Mouse (Mus musculus) cerebellum, adult 11-12 months (tissue): ENCODE data around the gene Actr5.

Source experiments
- DNase-seq: peaks from one replicate; pipeline ENCODE4 v3.0.0; 2022

Gene Actr5

DNA sequence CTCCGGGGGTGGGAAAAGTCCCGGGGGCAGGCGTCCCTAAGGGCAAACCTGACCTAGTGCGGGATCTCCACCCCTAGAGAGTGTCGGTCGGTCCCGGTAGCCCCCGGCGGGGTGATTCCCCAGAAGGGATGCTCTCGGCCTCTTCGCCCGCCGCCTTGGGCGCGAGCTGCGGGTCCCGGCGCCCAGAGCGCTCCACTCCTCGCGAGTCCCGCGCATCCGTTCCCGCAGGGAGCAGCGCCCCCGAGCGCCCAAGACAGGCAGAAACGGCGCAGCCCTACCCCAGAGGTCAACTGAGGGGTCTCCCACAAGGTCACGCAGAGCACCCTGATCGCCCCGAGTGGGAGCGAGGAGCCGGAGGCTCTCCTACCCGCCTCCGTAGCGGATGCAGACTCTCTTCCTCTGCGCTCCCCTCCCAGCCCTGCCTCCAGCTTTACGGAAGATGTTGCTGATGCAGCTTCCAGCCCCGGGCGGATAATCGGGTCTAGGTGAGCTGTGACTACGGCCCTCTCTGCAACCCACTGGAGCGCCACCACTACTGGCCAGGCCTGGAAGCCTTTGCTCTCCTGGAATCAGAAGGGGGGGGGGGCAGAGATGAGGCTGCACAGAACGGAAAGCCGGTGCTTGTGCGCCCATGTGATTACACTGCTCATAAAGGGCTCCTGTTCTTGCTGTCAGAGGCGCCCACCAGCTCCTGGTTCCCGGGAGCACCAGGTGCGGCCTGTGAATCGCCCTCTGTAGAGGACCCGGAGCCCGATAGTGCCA is 43.2 kb downstream of the Actr5 start:
- DNase-seq, result no peak

DNA sequence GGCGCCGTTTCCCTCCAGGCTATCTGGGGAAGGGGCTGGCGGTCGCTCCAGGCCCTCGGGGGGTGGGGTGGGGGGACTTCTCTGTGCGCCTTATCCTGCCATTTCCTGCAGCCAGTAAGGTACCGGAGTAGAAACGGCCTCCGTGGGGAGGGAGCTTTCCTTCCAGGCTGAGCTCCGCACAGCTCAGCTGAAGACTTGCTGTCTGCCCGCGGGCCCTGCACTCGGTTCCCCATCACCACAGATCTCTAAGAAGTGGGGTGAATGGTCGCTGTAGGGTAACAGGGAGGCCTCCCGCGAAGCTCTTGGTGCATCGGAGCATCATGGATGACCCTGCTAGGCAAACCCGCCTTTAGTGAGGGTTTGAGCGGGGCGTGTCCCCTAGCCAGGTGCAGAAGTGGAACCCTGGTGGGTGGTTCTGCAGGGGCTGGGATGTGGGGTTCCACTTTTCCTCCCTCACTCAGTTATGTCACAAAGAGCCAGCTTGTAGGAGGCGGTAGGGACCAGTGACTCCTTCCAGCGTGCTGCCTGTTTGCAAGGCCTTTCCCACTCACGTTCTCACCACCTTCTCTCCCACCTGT is 43.8 kb downstream of the Actr5 start:
- DNase-seq, result no peak

DNA sequence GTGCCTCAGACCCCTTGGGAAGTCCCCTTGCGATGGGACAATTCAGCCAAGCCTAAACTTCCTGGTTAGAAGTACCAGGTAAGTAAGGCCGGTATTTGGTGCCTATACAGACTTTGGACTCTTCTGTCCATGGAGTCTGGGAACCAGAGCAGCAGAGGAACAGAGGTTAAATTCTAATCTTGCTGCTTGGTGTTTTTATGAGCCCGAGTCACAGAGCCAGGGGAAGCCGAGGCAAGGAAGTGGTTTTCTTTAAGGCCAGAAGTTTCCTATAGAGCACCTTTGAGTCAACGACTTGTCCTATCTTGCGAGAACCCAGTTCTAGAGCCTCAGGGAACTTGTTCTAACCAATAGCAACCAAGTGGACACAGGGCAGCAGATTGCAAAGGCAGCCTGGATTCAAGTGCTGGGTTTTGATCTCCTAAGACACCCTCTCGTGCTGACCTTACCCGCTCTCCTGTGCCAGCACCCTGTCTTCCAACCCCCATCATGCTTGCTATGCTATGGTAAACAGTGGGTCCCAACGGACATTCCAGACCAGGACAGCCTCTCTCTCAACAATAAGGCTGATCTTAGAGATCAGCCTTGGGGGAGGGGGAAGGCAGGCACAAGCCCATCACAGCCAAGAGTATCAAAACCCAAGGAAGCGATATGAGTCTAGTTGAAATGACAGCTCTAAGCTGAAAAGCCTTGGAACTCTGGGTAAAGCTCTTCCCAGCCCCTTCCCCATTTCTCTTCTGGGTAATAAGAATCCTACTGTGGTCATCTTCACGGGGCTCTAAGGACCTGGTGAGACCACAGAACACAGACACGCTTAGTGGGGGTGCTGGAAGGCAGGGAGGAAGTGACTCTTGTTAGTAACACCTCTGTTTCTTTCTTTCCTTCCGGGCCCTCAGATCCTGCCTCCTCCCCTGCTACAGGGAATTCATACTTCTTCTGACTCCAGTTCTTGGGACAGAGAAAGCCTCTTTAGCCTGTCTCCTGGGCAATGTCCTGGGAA is 44.8 kb downstream of the Actr5 start:
- no peak for DNase-seq

DNA sequence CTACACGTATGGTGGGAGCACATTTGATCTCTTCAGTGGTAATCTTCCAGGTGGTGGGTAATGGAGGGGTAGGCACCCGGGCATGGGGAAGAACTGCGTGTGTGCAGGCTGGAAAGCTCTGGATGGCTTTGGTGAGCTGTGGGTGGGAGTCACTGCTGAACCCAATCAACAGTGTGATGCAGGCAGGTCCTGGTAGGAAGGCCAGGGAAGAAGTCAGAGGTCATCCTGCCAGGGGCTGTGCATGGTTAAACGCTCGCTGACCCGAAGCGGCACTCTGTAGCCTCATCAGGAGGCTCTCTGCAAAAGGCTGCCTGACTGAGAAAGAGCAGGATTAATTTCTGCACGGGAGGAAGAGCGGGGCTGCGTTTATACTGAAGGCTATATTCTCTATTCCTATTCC is 45.9 kb downstream of the Actr5 start:
- DNase-seq, result no peak

DNA sequence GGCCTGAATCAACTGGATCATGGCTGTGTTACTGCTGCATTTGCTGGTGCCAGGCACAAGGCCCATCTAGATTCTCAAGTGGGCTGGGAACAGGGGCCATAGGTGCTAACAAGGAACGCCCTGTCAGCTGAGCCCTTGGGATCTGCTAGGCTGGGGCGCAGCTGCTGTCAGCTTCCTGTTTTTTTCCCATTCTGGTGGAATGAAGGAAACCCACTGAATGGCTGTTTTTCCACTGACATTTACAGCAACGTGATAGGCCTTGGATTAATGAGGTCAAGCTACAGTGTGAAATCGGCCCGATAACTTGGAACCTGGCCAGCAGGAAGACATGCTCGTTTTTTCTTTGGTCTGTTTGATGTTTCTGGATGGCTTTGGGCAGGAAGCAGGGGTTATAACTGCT is 48.1 kb downstream of the Actr5 start:
- DNase-seq, result no peak

DNA sequence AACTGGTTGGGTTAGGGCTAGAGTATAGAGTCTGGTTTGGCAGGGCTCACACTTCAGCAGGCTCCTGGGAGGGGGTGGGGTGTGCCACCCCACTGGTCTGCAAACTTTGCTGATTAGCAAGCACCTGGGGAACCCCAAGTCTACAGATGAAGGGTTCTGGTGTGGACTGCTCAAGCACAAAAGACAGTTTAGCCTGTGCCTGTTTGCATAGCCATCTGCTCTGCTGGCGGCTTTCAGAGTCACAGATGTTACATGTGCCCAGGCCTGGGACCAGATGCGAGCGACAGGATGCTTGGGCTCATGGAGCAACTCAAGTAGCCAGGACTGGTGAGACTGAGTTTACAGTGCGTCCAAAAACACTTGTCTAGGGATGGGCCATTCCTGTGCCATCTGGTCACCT is 48.8 kb downstream of the Actr5 start:
- DNase-seq, result no peak

DNA sequence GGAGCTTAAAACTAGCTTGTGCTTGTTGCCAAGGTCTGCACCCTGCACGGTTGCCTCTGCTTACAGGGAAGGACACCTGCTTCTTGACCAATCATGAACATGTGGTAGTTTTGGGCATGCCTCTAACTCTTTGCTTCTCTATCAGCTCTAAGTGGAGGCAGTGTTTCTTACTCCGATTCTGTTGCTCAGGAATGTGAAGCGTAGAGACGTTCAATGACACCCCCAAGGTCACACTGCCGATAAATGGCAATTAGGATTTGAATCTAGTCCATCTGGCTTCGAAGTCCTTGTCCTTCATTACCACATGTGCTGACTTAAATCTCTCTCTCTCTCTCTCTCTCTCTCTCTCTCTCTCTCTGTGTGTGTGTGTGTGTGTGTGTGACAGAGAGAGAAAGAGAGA is 49.4 kb downstream of the Actr5 start:
- DNase-seq, result no peak

DNA sequence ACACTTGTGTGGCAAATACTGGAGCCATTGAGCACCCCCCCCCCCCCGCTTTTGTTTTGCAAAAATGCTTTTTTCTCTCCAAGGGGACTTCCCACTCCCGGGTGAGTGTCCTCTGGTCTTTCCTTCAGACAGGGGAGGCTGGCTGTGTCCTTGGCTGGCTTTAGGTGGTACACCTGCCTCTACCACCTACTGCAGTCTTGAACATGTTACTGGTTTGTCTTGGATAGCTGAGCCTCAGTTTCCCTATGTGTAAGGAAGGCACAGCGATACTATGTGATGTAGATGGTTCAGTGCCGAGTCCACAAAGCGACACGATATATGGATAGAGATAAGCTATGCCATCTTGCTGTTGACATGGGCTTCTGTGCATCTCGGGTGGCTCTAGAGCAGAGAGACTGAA is 50.1 kb downstream of the Actr5 start:
- DNase-seq, result no peak

DNA sequence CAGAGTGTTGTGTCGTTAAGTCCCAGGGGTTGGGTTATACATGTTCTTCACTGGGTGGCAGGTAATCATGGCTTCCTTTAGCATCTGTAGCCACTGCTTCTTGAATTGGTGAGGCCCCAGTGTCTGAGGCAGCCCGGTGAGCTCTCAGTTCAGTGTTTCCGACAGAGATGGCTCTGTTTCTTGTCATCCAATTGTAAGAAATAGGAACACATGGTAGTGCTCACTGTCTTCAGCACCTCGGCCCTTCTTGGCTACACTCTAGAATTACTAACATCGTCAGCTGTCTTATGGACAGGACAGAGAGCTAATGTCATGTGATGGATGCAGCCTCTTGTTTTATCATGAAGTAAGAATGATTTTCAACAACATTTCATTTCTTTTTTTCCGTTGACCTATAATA is 50.5 kb downstream of the Actr5 start:
- no peak for DNase-seq

DNA sequence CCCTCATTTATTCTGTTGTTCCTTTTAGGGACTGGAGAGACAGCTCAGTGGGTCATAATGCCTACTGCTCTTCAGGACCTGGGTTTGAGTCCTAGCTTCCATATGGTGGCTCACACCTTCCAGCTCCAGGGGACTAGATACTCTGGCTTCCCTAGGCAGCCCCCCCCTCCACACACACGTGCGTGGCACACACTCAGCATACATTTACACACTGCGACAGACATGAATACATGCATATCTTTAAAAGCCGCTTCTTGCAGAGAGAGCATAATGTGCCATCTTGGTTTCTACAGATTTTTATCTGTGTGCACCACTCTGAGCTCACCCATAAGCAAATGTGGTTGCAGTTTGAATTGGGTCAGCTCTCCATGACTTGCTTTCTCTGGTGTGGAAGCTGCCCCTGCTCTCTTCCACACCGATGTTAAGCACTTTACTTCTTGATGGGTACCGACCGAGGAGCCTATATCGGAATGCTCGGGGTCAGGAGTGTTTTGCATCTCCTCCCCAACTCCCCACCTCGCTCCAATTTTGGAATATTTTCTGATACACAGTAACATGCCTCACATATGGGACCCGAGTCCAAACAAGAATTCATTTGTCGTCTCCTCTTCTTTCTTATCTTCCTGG is 51.3 kb downstream of the Actr5 start:
- DNase-seq, result no peak

DNA sequence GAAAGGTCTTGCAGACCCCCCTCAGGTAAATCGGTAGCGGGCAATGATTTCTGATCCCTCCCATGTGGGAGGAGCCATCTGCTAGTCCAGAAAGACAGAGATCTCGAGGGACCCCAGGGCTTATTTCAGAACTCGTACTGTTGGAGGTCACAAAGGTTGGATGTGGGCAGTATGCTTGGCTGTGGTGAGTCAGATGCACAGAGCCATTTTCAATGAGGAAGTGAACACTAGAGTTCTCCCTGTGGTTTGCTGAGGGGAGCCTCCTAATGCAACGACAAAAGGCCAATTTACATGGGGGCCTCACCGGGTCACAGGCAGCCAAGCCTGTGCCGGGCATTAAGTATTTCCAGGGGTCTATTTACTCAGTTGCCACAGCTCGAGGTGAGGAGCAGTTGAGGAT is 53.3 kb downstream of the Actr5 start:
- DNase-seq, result no peak

DNA sequence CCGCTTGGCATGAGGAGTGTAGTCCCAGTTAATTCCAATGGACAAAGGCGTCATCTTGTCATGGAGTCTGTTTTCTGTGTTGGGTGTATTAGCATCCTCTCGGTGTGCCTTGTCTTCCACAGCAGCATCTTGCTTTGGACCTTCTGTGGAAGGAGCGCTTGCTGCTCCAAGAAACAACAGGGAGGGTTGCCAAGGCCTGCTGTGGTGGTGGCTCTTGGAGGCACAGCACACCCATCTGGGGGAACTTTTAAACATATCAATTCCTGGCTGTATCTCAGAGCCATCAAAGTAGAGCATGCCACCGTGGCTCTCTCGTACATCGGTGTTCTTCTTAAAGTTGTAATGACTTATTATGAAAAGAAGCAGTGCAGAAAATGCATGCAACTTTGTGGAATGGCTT is 54.4 kb downstream of the Actr5 start:
- DNase-seq, result no peak

DNA sequence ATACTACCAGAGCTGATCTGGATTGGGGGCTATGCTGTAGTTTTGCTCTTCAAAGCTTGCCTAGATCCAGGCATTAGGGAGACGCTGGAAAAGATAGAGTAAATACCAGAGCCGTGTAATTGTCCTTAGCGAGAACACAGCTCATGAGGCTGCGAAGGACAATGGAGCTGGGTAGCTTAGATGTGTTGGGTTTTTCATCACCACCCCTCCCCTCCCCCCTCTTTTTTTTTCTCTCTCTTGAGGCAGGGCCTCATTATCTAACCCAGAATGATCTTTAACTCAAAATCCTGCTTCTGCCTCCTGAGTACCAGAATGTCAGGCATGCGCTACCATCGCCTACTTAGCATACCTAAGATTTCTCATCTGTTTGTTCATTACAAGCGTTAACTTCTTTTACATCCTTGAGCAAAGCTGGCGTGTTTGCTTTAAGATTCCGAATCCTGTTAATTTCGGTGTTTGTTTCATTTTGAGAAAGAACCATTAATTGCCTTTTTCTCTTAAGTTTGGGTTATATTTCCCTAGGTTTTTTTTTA is 55.7 kb downstream of the Actr5 start:
- DNase-seq, result no peak

DNA sequence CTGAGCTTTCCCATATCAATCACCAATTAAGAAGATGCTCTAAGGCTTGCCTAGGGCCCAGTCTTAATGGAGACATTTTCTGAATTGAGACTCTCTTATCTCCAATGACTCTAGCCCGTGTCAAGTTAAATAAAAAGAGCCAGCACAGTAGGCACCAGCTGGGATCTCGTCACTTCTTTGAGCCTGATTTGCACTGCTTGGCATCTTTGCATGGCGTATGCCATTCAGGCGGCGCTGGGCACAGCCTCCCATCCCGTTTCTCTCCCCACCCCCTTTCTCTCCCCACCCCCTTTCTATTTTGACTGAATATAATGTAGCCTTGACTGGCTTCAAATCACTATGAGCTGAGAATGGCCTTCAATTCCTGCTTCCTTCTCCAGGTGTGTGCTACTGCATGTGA is 57.0 kb downstream of the Actr5 start:
- no peak for DNase-seq

DNA sequence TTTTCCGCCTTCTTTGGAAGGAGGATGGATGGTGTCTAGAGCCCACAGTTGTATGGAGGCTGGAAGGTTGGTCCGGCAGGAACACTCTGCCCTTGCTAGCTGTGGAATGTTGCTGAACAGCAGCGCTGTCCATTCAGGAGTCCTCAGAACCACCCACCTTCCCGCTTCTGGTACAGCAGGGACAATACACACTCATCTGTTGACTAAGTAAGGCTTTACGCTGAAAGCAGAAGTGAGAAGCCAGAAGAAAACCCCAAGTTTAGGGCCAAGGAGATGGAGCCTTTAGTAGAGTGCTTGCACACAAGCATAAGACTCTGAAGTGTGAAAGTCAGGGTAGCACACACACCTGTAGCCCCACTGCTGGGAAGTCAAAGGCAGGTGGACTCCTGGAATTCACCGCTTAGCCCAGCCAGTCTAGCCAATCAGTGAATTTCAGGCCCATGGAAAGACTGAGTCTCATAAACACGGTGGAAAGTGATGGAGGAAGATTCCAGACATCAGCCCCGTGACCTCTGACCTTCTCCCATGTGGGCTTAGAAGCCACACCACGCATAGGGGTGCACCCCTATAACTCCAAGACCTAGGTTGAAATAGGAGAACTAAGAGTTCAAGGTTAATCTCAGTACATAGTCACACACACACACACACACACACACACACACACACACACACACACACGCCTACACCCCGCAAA is 57.8 kb downstream of the Actr5 start:
- no peak for DNase-seq

DNA sequence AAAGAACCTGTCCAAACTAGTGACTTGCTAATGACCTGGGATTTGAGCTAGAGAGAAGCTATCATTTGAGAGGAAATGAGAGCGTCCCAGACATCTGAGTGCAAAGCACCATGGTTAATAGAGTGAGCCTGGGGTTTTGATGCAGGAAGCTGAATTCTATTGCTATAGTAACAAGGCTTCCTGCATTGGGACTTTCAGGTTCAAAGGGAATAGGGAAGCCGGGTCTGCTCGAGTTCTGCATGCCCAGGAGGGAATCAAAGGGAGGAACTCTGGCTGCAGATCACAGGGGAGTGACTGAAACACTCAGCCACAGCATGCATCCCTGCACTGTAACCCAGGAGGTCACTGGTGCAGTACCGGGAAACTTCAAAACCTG is 58.3 kb downstream of the Actr5 start:
- no peak for DNase-seq

DNA sequence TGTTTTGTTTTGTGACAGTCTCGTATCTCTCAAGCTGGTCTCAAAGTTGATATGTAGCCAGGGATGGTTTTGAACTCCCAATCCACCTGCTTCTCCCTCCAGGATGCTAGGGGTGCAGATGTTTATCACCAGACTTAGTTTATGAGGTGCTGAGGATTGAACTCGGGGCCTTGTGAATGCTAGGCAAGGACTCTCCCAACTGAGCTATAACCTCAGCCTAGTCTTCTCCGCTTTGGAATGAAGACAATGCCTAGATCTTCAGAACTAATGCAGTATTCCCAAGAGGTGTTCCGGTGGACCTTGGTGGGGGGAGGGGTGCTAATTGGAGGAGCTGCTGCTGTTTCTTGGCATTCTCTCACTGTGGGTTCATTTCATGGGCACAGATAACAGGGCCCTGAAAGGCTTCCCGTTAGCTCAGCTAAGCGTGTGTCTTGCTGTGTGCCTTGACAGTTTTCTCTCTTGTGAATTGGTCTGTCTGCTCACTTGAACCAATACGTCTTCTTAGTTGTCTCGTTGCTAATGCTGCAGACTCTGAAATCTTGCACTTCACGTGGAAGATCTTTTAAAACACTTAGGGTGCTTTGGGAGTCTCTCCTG is 59.7 kb downstream of the Actr5 start:
- no peak for DNase-seq

DNA sequence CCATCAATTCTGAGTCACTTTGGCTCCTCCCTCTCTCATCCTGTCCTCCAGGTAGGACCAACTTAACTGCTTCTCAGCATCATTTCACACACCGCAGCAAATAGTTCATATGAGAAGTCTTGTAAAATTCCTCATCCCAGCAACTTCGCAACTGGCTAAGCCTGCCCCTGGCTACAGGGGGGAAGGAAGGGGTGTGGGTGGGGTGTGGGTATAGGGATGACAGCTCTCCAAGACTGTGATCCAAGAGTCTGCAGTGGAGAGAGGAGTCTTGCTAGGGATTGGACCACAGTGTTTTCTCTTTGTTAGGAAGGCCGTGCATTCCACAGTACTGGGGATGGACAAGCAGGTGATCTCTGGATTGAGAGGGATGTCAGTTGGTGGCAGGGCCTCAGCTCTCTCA is 60.2 kb downstream of the Actr5 start:
- DNase-seq, result no peak

DNA sequence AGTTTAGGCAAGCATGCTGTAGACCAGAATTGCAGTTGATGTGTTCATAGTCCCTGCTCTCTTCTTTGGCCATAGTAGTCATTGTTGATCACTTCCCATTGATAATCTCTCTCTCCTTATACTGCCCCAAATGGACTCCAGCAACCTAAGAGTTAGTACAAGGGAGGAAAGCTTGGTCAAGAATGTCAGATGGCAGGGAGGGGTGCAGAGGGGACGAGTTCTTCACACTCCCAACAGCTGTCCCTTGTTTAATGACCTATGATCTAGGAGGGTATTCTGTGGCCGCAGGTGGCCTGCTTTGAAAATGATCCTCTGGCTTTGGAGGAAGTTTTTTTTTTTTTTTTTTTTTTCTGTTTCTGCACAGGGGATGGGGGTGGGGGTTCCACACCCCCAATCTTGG is 61.7 kb downstream of the Actr5 start:
- DNase-seq, result no peak

DNA sequence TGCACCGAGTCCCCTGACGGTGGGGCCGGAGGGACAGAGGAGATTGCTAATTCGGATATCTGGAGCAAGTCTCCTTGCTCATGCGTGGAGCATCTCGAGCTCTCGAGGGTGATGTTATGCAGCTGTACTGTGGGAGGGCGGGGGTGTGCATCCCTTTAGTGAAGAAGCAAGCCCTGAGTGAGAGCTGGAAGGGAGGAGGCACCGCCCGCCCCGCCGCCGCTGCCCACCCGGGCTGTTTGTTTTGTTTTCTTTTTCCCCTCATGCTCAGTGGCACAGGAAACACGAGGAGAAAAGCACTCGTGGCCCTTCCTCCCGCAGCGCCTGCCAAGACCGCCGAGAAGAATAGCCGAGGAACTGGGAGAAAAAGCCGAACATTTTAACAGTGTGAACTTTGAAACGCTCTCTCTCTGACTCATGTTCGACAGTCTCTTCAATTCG is 63.1 kb downstream of the Actr5 start:
- peak; percentile 16 for DNase-seq
